ENCODE assay signal across 10 mouse cellular contexts in genomic region chr12:106115070-106115891, GRCm38 (mm10).
DNase-seq lines count a peak whose midpoint lies in the region; ATAC-seq and TF ChIP-seq lines count a peak whose summit lies in the region.
"Had no signal": no experiment of that assay in that cellular context is flagged by ENCODE, and none has a peak within 500 bp of the region (broad histone marks: within the 10 kb centered on the region; RNA-seq: fewer than 3 reads in every experiment).

No protein-coding gene starts in this region.

- DNase-seq in heart, postnatal 36 days, result peak; percentile 8 to 26
- peak; percentile 67 for DNase-seq in ZHBTc4 (ENCODE audit: low read depth, low spot score)
- peak; percentile 65 for DNase-seq in embryonic facial prominence, embryonic 14.5 days (ENCODE audit: low spot score)
- DNase-seq in limb, embryonic 14.5 days (ENCODE audit: low spot score), result peak; percentile 76
- no peak for DNase-seq in T-cell, adult 2 months (ENCODE audit: low spot score)
- no peak for DNase-seq in left cerebral cortex, postnatal 25 days (ENCODE audit: low spot score in 2 of 2)

- intact Hi-C loops in heart, postnatal 36 days (cut with DNase I), result no loop called here
- intact Hi-C loops in left cerebral cortex, postnatal 25 days (cut with DNase I), result no loop called here

- H3K36me3 ChIP-seq in heart, embryonic 11.5 days (ENCODE audit: control insufficient read depth, insufficient read depth, low read length), result no peaks in the 10 kb centered on the region
- H3K36me3 ChIP-seq in embryonic facial prominence, embryonic 14.5 days (ENCODE audit: control insufficient read depth, insufficient read depth, low read length), result no peaks in the 10 kb centered on the region
- no peaks in the 10 kb centered on the region for H3K36me3 ChIP-seq in limb, embryonic 14.5 days (ENCODE audit: control insufficient read depth, insufficient read depth, low read length)
- H3K36me3 ChIP-seq: heart, embryonic 15.5 days had no signal

- H3K4me3 ChIP-seq in heart, embryonic 11.5 days (ENCODE audit: low read depth, low read length), result no peak overlapping the region
- H3K4me3 ChIP-seq in embryonic facial prominence, embryonic 14.5 days (ENCODE audit: low read depth, low read length), result no peak overlapping the region
- H3K4me3 ChIP-seq in limb, embryonic 14.5 days (replicated peaks; ENCODE audit: low read length), result no peak overlapping the region
- H3K4me3 ChIP-seq: heart, embryonic 15.5 days had no signal

- no peak overlapping the region for H3K27ac ChIP-seq in heart, embryonic 11.5 days (ENCODE audit: low read depth, low read length)
- no peak overlapping the region for H3K27ac ChIP-seq in embryonic facial prominence, embryonic 14.5 days (replicated peaks; ENCODE audit: low read depth, low read length)
- no peak overlapping the region for H3K27ac ChIP-seq in limb, embryonic 14.5 days (replicated peaks; ENCODE audit: low read depth, low read length)
- H3K27ac ChIP-seq: heart, embryonic 15.5 days had no signal

- H3K4me2 ChIP-seq in heart, embryonic 11.5 days, result no peak overlapping the region
- no peak overlapping the region for H3K4me2 ChIP-seq in embryonic facial prominence, embryonic 14.5 days (ENCODE audit: low read depth, low read length)
- H3K4me2 ChIP-seq in limb, embryonic 14.5 days (replicated peaks; ENCODE audit: low read depth, low read length, severe bottlenecking), result no peak overlapping the region
- H3K4me2 ChIP-seq: heart, embryonic 15.5 days had no signal

- no peak for TF ChIP-seq POLR2A in limb, embryonic 14.5 days (IDR thresholded peaks at IDR 0.05; ENCODE audit: borderline replicate concordance, extremely low read depth, insufficient read depth, insufficient read length)

- no peaks in the 10 kb centered on the region for H3K4me1 ChIP-seq in heart, embryonic 11.5 days (ENCODE audit: control insufficient read depth, insufficient read depth, low read length)
- H3K4me1 ChIP-seq in embryonic facial prominence, embryonic 14.5 days (ENCODE audit: control insufficient read depth, insufficient read depth, low read length), result no peaks in the 10 kb centered on the region
- H3K4me1 ChIP-seq in limb, embryonic 14.5 days (ENCODE audit: control insufficient read depth, insufficient read depth, low read length), result no peaks in the 10 kb centered on the region
- H3K4me1 ChIP-seq: heart, embryonic 15.5 days had no signal

- no peak for ATAC-seq in heart, embryonic 11.5 days (replicated peaks; ENCODE audit: insufficient number of reproducible peaks, low FRiP score, low TSS enrichment)
- ATAC-seq in embryonic facial prominence, embryonic 14.5 days (ENCODE audit: low read depth), result no peak
- no peak for ATAC-seq in limb, embryonic 14.5 days (ENCODE audit: low FRiP score, low read depth)
- ATAC-seq in erythroblast, adult 5-6 weeks (replicated peaks; ENCODE audit: low FRiP score, poor library complexity, severe bottlenecking), result no peak
- ATAC-seq: Patski had no signal

- no peak overlapping the region for H3K9ac ChIP-seq in heart, embryonic 11.5 days (ENCODE audit: low read depth, low read length)
- no peak overlapping the region for H3K9ac ChIP-seq in embryonic facial prominence, embryonic 14.5 days (ENCODE audit: low read depth, low read length)
- no peak overlapping the region for H3K9ac ChIP-seq in limb, embryonic 14.5 days (ENCODE audit: low read depth, low read length, severe bottlenecking)
- H3K9ac ChIP-seq: heart, embryonic 15.5 days had no signal

- WGBS in heart, embryonic 11.5 days (ENCODE audit: insufficient replicate concordance), result 38% methylated on average over 6 of the region's 6 CpGs
- WGBS in embryonic facial prominence, embryonic 14.5 days, result 31% methylated on average over 6 of the region's 6 CpGs
- WGBS in limb, embryonic 14.5 days, result 10% methylated on average over 6 of the region's 6 CpGs

- H3K9me3 ChIP-seq in heart, embryonic 11.5 days (replicated peaks; ENCODE audit: control insufficient read depth, low read length), result no peaks in the 10 kb centered on the region
- H3K9me3 ChIP-seq in embryonic facial prominence, embryonic 14.5 days (ENCODE audit: control insufficient read depth, low read length), result no peaks in the 10 kb centered on the region
- H3K9me3 ChIP-seq in limb, embryonic 14.5 days (ENCODE audit: control insufficient read depth, low read length), result 0 out of 2 replicates have a peak, but pooled peaks cover 4% of the 10 kb centered on the region
- H3K9me3 ChIP-seq: heart, embryonic 15.5 days had no signal

- no peaks in the 10 kb centered on the region for H3K27me3 ChIP-seq in heart, embryonic 11.5 days (ENCODE audit: control insufficient read depth, insufficient read depth, low read length)
- no peaks in the 10 kb centered on the region for H3K27me3 ChIP-seq in embryonic facial prominence, embryonic 14.5 days (replicated peaks; ENCODE audit: control insufficient read depth, insufficient read depth, low read length)
- no peaks in the 10 kb centered on the region for H3K27me3 ChIP-seq in limb, embryonic 14.5 days (ENCODE audit: control insufficient read depth, insufficient read depth, low read length)
- H3K27me3 ChIP-seq: Patski had no signal

Comparison
In these comparisons a context has a peak if more than half of its experiments do, and no peak if none do; other contexts are left out.
1. DNase-seq: peak in heart, postnatal 36 days (2 of 2), ZHBTc4 (single experiment), embryonic facial prominence, embryonic 14.5 days (single experiment) and limb, embryonic 14.5 days (single experiment); none in T-cell, adult 2 months (single experiment) and left cerebral cortex, postnatal 25 days (0 of 2).